Mouse (Mus musculus): ENCODE measurements around the gene Clock.

The Clock gene

DNA sequence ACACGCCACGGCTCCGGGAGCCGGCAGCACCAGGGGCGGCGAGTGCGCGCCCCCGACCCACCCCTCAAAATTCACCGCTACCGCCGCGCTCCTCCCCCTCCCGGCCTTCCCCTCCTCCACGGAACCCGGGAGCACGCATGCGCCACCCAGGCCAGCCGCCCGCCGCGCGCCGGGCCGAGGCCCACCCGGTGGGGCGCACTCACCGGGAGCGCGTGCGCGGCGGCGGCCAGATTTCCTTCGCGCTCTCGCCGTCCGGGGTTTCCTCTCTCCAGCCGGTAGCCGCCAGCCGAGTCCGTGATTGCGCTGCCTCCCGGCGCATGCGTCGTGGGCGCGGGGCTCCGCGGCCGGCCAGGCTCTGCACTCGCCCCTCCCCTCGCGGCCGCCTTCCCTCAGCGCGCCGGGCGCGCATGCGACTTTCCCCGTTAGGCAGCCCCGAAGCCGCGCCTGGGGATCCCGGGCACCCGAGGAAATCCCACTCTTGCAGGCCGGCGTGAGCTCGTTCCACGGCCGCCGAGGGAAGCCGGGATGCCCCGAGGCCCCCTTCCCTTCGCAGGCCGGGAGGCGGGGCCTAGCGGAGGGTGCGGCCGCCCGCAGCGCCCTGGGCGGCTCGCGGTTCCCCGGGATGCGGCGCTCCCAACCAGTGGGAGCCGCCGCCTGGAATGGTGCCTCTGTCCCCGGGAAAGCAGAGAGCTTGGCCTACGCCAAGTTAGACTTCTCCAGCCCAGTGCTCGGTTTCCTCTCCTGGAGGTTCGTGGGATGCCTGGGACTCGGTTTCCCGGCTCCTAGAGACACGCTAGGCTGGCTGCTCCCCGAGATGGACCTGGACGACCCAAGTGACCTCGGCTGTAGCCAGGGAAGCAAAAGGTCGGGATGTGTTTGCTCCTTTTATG lies at the start of gene Clock:
TSS of gene Clock (minus strand) at position 341 of the 890 bp plus-strand sequence.
- DNase-seq: peak; percentile 93

DNA sequence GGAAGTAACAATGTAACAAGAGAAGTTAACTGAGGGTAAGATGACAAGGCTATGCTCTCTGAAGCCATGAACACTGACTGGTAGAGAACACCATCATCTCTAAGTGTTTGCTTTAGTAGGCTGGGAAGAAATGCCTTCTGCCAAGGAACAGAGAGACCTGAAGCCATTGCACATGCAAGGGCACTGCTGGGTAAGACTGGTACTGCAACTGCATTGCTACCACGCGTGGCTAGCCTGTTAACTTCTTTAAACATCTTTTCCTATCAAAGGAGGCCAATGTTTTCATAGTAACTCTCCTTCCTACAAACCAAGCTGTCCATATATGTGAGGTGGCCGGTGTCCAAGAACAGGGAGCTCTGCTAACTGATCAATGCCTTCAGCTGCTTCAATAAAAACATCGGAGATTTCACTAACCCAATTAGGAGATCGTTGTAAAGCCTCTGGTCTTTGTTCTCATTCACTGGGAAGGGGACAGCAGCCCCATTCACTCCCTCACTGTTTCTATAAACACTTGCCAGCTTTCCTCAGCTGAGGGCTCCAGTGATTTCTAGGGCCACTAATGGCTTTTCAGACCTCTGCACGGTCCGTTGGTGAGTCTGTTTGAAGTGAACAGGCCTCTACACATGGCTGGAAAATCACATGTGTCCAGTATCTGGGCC lies 47.5 kb upstream of the Clock start:
- no peak for DNase-seq

GRCm38 (mm10) chr5:76351537-76351936 lies 46.9 kb upstream of the Clock start:
- no peak for DNase-seq

DNA sequence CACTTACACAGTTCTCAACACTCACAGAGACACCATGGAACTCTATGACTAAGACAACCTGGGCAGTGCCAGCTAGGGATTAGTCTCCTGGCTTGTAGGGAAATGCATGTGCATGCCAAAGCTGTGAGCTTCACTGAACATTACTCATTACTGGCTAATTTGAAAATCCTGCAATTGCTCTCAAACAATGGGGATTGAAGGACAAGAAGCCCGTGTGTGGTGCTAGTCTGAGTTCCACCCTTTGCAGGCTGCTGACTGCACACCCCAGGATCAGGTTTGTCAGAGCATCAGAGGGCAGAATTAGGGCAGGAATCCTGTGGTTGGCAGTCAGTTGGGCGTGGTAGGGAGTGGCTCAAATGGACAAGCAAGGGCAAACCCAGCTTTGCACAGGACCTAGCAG lies 41.5 kb upstream of the Clock start:
- no peak for DNase-seq

DNA sequence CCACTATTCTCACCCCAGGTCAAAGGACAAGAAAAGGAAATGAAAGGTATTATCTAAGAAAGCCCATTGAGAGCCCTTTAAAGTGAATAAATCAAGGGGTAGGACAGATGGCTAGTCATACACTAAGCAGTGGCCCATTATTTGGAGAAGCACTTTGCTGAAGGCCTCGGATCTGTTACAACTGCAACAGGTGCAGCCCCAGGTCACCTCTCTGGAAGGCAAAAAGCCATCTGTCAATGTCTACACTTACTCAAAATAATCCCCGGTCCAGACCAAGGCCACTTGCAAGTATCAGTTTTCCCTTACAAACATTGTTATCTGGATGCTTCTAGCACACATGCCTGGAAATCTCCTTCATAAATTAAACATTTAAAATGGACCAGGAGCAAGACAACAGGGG lies 36.3 kb upstream of the Clock start:
- DNase-seq: no peak

- no peak for DNase-seq
Observed at GRCm38 (mm10) chr5:76337100-76337499, 32.5 kb upstream of the Clock start.

DNA sequence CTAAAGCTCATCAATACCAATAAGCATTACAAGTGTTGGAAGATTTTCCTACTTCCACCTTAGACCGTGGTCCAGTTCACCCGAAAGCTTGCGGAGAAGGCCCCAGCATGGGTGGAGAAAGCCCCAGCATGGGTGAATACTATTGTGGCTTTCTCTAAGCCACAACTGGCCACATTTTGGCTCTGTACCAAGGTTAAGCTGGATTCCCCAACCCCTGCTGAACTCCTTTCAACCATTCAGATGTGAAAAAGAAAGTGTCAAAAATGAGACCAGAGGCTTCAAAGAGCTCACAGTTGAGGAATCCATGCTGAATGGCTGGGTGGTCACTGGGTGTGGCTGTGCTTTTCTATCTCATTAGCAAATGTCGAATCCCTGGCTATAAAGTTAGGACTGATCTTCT lies 29.2 kb upstream of the Clock start:
- no peak for DNase-seq

DNA sequence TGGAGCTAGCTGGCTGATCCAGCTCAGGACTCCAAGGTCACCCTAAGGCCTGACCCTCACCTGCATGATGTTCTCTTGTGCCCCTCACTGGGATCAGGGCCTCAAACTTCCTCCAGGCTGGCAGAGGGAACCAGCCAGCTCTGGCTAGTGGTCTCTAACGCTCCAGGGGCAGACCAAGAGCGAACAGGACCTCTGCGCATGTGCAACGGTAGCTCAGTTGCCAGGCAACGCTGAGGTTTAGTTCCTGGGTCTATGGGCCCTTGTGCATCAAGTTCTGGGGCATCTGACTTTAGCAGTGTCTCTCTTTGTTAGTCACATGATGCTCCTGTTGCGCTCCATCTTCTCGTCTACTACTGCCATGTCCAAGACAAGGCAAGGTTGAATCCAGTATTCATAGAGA lies 26.4 kb upstream of the Clock start, which contains the start of gene Pdcl2:
TSS of gene Pdcl2 (minus strand) at position 204 of the 400 bp plus-strand sequence.
- no peak for DNase-seq

DNA sequence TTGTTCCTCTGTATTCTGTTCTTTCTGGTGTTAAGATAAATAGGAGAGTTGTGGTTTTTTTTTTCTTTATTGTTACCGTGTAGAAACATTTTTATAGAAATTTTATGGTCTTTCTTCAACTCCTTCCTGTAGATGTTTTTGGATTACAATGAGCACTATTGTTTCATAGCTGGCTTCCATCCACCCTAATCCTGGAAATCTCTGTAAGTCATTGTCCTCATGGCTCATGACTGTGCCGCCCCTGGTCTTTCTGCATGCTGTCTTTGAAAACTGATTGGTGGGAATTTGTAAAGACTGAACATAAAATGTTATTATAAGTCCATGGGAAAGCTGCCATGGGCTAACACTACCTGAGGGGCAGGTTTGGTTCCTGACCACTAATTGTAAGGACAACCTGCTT lies 22.7 kb upstream of the Clock start:
- no peak for DNase-seq

DNA sequence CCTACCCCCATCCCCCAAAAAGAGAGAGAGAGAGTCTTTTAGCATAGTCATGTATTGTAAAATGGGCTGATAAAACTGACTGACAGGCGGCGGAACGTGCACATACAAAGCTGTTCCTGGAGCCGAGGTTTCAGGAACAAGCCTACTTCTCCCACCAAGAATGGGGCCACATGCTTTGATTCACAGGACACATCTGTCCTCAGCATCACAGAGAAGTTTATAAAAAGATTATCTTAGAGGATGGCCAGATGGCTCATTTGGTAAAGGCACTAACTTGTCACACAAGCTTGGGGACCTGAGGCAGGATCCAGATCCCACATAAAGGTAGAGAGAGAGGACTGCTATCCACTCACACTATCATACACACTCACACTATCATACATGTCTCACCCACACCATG lies 20.5 kb upstream of the Clock start:
- DNase-seq: no peak

GRCm38 (mm10) chr5:76321249-76322196 lies 16.9 kb upstream of the Clock start:
- no peak for DNase-seq

GRCm38 (mm10) chr5:76308206-76308605 lies 3.6 kb upstream of the Clock start:
- DNase-seq: no peak

GRCm38 (mm10) chr5:76306261-76306660 lies 1.7 kb upstream of the Clock start:
- no peak for DNase-seq

GRCm38 (mm10) chr5:76305616-76306015 lies 1.0 kb upstream of the Clock start:
- DNase-seq: no peak

- DNase-seq: peak; percentile 73
Observed at GRCm38 (mm10) chr5:76303745-76304451, 694 bp downstream of the Clock start.

DNA sequence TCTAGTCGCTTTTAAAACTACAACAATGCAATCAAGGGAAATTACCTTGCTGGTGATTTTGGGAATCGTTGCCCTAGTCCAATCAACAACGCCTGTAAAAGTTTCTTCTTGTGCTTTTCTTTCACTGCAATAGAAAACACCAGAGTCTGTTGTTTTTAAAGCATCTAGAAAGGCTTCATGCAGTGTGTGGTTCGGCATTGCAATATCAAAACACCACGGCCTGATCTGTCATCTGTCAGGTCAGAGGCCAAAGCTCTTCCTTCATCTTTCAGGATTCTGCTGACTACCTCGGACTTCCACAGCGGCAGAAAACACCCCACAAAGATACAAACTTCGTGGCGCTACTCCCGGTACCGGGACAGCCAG lies 1.2 kb downstream of the Clock start:
- DNase-seq: no peak

GRCm38 (mm10) chr5:76302009-76302408 lies 2.6 kb downstream of the Clock start:
- no peak for DNase-seq

DNA sequence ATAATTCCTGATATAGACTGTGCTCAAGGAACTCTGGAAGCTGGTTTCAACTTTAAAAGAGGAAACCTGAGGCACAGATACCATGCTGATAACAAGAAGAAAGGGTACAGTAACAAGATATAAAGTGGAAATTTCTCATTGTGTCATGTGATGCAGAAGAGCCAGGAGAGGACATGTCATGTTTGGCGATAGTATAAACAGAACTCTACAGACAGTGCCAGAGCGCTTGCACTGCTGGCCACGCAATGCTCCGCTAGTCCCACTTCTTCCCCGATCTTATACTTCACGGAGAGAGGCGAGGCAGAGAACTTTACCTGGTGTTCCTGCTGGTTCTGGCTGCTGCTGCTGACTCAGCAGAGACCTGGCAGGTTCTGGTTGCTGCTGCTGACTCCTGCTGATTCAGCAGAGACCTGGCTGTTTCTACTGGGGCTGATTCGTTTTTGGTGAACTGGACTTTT lies 15.3 kb downstream of the Clock start:
- DNase-seq: no peak

DNA sequence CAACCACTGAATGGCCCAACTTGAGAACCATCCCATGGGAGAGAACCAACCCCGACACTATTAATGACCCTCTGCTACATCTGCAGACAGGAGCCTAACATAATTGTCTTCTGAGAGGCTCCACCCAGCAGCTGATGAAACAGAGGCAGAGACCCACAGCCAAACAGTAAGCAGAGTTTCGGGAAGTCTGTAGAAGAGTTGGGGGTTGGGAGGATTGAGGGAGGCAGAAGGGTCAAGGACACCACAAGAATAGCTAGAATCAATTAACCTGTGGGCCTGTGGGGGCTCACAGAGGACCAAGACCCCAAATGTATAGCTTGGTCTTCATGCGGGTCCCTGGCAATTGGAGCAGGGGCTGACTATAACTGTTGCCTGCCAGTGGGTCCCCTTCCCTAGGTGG lies 16.3 kb downstream of the Clock start:
- DNase-seq: no peak

- DNase-seq: no peak
Observed at GRCm38 (mm10) chr5:76287062-76287461, 17.5 kb downstream of the Clock start.

- DNase-seq: no peak
Observed at GRCm38 (mm10) chr5:76285699-76286098, 18.9 kb downstream of the Clock start.

DNA sequence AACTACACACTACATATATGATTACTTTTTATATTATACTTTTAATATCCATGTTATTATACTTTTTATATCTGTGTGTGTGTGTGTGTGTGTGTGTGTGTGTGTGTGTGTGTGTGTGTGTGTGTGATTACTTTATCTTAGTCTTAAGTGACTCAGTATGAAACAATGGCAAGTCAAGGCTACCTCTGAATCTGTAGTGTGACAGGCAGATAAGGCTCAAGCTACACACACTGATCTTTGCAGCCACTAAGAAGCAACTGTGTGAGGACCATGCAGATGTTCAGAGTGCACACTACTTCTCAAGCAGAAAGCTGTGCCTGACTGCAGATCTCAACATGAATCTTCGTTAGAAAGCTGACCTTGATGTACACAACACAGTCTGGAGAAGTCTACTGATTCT lies 20.7 kb downstream of the Clock start:
- DNase-seq: no peak
